Mouse (Mus musculus): Measurements from ENCODE around the gene Plcd4.
"Not testable (repeated sequence)": the region's sequence is repeated elsewhere in the genome, so short reads cannot be mapped to it uniquely, and the experiment has no call there.

Plcd4 gene

DNA sequence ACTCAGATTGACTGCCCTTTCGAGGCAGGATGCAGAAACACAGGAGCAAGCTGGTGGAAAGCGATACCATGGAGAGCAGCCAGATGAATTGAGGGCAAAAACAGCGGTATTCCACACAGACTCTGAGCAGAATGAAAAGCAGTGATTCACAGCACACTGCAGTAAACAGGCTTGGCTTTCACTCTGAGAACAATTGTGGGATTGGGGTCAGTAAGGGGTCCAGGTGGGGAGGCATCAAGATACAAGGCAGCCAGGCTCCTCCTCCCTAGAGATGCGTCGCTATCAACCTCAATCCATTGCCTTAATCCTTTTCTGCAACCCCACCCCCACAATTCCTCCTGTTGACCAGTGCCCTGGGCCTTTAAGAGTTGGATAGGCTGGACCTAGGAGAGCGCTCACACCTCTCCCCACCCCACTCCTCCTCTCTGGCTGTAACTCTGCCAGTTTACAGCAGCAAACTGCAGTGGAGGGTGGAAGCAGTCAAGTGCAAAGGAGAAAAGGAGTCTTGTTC lies at the start of gene Plcd4:
Gene Plcd4, plus strand, starts transcription at position 438 of the 511 bp plus-strand sequence.
- no peak for DNase-seq (ENCODE audit: low spot score)

DNA sequence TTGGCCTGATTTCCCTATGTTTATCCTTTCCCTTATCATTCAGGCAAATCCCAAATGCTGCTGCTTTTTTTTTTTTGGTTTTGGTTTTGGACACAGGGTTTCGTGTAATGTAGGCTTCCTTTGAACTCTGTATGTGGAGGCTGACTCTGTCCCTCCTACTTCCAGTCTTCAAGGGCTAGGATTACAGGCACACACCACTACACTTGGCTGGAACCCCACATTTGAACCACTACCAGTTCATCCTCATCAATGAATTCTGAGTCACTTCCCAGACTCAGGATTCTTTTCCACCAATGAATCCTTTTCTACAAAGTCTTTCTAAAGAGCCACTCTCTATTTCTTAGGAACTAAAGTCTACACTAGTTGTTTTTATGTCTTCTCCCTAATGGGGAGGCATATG lies 41.6 kb upstream of the Plcd4 start:
- no peak for DNase-seq (ENCODE audit: low spot score)

DNA sequence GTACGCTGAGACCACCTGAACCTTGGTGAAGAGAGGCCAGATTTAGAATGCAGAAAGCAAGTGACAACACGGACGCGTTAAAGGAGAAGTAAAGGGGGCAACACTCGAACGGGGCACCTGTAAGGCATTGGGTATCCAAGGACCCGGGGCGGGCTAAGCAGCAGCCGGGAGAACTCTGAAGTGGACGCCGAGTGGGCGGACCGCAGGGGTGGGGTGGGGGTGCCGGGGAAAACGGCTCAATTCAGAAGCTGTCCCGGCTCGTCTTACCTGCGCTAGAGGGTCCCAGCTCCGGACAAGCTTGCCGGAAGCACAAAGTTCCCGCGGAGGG lies 37.3 kb upstream of the Plcd4 start:
- DNase-seq (ENCODE audit: low spot score) = no peak

DNA sequence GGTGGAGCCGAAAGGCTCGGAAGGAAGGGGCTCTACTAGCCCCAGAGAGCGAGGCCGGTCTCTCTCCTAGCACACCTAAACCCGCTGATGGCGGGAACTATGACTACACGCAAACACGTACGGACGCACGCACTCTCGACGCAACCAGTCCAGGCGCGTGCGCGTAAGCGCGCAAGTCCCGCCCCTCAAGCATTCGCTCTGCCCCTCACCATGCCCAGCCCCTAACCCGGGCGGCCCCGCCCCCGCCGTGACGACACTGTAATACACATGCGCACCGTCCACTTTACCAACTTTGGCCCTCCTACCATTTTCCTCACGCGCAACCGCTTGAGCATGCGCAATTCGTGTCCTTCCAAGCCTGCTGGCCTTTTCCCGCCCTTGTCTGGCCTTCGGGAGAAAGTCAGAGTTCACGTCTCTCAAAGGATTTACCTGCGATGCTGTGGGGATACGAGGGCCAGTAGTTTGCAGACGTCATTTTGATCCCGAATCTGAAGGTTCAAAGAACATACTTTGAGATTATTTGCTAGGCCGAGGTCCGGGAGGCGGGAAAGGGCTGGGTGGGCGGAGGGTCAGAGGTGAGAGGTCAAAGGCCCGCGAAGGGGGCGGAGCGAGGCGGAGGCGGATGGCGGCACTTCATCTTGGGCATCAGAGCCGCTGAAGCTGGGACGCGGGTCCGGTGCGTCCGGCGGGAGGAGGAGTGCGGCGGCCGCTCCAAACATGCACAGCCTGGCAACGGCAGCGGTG lies 36.8 kb upstream of the Plcd4 start, which contains the start of gene Cnot9:
Gene Cnot9, plus strand, starts transcription at position 338 of the 744 bp plus-strand sequence.
- peak; percentile 100 for DNase-seq (ENCODE audit: low spot score)

DNA sequence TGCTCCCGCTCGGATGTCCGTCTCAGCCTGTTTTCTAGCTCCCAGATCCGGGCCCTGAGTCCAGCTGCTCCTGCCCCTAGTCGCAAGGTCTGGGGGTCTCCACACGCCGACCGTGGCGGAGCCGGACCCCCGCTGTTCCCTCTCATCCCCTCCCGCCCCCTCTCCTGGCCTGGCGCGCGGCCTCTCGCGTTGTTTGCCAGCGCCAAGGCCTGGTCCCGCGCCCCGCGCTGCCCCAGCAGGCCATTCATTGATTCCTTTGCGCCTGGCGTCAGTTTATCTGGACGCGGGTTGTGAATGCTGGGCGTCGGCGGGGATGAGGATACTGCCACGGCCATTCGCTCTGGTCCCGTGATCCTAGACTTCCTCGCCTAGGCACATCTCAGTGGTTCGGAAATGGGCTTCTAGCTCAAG lies 36.2 kb upstream of the Plcd4 start:
- peak; percentile 58 for DNase-seq (ENCODE audit: low spot score)

DNA sequence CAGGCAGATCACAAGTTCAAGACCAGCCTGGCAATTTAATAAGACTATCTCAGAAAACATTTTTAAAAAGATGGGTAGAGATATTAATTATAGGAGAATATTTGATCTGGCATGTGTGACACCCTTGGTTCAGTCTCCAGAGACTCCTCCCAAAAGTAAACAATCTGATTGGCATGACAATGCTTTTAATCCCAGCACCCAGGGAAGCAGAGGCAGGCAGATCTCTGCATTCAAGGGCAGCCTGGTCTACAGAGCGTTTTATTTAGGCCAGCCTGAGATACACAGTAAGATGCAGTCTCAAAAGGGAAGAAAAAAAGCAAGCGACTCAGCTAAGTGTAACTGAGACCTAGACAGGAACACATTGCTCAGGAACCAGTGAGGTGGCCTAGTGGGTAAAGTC lies 34.9 kb upstream of the Plcd4 start:
- DNase-seq (ENCODE audit: low spot score) = no peak

DNA sequence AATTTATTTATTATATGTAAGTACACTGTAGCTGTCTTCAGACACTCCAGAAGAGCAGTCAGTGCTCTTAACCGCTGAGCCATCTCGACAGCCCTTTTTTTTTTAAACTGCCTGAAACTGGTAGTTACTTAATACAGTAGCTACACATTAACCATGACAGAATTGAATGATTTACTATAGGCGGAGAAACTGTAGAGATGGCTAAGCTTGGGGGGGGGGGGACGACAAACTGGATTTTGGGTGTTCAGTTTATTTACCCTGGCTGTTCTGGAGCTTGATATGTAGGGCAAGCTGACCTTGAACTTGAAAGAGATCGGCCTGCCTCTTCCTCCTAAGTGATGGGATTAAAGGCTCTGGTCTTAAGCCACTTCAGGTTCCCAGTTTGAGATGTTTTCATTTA lies 31.4 kb upstream of the Plcd4 start:
- no peak for DNase-seq (ENCODE audit: low spot score)

DNA sequence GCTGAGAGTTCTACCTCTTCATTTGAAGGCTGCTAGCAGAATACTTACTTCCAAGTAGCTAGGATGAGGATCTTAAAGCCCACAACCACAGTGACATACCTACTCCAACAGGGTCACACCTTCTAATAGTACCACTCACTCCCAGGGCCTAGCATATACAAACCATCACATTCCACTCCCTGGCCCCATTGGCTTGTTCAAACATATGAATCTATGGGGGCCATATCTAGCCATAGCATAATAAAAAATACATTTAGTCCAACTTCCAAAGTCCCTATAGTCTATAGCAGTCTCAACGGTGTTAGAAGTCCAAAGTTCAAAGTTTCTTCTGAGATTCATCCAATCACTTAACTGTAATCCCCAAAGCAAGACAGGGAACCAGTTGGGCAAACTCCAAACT lies 29.7 kb upstream of the Plcd4 start:
- DNase-seq (ENCODE audit: low spot score) = not testable (repeated sequence)

DNA sequence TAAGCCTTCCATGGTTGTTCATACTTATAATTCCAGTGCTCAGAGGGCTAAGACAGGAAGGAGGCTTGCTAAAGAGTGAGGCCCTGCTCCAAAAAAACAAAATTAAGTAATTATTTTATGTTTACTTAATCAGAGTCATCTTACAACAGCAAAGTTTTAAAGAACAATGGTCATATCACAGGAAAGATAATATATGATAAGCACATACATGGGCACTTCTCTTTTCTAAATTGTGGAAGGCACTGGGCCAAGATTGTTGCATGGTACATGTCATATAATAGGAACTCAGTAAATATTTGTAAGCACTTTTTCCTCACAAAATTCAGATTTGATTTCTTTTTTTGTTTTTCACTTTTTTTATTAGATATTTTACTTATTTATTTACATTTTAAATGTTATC lies 22.8 kb upstream of the Plcd4 start:
- no peak for DNase-seq (ENCODE audit: low spot score)

DNA sequence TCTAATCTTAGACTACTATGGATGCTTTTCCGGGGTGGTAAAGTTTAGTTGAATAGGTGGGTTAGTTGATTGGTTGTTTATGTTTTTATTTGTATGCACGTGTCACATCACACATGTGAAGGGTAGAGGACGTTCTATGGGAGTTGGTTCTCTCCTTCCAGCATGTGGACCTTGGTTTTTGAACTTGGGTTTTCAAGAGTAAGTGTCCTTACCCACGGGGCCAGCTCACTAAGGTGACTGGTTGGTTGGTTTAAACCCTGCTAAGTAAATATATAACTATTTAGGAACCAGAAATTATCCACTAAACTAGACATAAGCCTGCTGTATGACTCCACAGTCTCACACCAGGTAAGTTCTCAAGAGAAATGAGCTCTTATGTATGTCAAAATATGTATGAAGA lies 17.9 kb upstream of the Plcd4 start:
- DNase-seq (ENCODE audit: low spot score) = no peak

DNA sequence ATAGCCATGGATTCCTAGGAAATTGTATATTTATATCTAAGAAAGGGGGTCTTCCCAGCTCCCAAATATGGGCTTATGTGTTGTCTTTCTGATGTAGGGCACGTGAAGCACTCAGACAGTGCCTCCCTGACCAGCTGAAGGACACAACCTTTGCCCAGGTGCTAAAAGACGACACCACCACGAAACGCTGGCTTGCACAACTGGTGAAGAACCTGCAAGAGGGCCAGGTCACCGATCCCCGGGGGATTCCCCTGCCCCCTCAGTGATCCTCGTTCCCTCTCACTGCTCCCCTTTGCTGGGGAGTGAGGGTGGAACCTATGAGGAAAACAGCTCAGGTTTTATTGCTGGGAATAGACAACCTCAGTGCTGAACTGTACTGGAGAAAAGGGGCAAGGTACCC lies 14.1 kb upstream of the Plcd4 start:
- no peak for DNase-seq (ENCODE audit: low spot score)

DNA sequence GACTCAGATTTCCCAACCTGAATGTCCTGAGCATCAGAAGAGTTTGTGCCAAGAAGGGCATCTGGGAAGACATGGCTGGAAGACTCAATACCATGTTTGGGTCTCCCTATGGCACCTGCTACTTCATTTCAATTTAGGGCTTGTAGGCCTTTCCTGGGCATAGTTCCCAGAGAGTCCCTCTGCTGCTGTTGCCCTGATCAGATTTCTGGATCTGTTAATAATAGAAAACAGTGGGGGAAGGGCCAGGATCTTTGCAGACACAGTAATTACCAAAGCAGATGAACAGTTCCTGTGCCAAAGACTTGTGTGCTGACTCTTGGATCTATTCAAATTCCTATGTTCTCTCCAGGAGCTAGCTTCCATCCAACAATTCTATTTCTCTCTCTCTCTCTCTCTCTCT lies 4.0 kb upstream of the Plcd4 start:
- no peak for DNase-seq (ENCODE audit: low spot score)

DNA sequence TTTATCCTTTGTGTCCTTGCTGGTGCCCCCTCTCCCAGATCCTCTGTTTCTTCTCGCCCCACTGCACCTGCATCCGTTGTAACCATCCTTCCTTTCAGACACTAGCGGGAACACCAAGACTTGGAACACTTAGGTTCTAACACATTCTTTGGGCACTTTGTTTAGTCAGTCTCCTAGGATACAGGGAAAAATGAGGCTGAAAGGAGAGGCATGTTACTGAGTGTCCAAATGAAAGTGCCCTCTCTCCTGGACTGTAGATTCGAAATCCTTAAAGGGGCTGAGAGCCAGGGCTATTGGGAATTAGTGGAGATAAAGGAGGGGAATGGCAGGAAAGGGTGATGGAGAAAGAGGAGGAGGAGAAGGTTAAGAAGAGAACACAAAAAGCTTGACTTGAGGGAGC lies 1.5 kb downstream of the Plcd4 start, which contains the start of gene Usp37:
Gene Usp37, minus strand, starts transcription at position 101 of the 400 bp plus-strand sequence.
- DNase-seq (ENCODE audit: low spot score) = no peak

DNA sequence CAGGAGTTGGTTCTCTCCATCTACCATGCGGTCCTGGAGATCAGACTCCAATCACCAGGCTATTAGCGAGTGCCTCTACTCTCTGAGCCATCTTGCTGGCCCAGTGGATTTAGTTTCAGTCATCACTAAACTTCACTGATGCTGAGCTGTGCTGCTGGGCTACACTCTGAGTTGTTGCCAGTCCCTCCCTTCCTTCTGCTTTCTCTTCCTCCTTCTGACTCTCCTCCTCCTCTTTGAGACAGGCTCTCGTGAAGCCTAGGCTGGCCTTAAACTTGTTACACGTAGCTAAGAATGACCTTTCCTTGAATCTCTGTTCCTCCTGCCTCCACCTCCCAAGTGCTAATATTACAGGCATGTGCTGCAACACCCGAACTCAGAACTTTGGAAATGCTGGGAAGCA lies 16.4 kb downstream of the Plcd4 start:
- no peak for DNase-seq (ENCODE audit: low spot score)

DNA sequence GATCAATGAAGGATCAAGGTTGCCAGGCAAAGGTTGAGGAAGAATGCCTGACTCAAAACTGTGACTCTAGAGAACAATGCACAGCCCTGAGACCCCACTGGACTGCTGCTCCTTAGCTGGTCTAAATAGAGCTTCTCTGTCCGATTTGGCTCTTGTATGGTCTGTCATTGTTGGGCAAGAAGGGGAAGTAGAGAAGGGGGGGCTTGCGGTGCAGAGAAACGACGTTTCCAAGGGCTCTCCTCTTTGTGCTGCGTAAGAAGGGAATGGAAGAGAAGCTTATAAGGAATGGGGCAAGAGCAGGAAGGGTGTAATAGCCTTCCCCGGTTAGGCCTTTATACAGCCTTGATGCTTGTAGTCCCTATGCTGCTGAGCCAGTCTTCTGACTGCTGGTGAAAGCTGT lies 23.1 kb downstream of the Plcd4 start:
- DNase-seq (ENCODE audit: low spot score) = no peak

DNA sequence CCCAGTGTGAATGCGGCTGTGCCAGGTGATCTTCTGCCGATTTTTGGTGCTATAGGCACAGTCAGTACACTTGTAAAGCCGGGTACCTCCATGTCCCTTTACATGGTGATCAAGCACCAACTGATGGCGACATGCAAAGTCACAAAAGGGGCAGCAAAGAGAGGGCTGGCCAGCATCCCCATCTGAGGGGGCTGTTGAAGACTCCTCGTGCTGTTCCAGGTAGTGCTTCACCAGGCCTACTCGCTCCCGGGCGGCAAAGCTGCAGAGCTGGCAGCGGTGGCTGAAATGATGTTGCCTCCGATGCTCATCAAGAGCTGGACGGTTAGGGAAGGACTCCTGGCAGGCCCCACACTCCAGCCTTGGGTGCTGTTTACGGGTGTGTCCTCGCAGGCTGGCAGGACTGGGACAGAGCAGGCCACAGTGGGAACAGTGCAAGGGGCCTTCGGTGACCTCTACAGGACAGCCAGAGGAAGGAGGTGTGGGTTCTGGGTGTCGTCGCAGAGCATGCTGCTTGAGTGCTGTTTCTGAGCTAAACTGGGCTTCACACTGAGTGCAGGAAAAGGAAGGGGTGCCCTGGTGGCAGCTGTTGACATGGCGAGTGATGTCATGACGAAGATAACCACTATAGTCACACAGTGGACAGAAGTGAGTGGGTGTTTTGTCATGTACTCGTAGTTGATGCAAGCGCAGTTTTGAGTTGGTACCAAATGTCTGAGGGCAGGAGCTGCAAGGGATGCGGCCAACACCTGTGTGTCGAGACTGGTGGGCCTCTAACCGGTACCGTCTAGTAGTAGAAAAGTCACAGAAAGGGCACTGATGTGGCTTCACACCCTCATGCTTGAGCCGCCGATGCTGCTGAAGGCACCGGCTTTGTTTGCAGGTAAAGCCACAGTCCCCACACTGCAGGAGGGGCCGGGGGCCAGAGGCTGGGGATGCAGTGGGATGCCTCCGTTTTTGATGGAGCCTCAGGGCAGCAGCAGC lies 27.3 kb downstream of the Plcd4 start:
- no peak for DNase-seq (ENCODE audit: low spot score)

DNA sequence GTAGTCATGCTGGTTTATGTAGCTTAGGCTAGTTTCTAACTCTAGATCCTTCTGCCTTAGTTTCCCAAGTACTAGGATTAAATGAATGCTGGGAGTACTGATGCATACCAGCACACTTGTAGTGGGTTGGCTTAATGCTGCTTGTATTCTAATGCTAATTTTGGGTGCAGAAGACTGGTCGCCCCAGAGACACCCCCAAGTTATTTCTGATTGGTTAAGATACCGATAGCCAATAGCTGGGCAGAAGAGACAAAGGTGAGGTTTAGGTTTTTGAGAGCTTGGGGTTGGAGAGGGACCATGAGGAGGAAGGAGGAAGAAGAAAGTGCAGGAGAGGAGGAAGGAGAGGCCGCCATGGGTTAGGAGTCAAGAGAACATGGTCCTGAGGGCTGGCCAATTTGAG lies 39.9 kb downstream of the Plcd4 start:
- no peak for DNase-seq (ENCODE audit: low spot score)

DNA sequence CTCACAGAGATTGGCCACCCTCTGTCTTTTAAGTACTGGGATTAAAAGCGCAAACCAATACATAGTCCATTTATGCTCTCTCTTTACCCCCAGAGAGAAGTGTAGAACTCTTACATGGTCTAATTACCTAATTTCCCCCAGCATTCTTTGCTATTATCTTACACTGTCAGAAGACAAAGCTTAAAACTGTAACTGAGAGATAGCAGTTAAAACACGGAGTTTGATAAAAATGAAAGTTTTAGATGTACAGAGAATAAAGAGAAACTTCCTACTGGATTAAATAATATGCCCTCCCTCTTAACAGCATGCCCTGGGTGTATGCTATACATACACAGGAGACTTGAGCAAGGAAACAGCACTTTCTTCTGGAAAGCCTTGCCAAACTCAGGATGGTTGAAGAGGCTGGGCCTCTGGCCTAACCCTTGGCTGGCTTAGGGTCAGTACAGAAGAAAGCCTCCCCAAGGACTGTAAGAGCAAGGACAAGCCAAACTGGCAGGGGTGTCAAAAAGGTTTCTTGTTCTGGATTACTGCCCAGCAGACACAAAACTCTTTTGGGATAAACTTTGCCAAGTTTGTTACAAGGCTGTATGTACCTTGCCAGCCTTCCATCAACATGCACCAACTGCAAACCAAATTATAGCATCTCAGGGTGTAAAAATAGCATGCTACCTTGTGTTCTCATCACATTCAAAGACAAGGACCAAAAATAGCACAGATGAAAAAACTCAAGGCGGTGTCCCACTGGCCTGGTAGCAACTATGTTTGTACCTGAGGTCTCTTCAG lies 42.1 kb downstream of the Plcd4 start:
- DNase-seq (ENCODE audit: low spot score) = no peak

DNA sequence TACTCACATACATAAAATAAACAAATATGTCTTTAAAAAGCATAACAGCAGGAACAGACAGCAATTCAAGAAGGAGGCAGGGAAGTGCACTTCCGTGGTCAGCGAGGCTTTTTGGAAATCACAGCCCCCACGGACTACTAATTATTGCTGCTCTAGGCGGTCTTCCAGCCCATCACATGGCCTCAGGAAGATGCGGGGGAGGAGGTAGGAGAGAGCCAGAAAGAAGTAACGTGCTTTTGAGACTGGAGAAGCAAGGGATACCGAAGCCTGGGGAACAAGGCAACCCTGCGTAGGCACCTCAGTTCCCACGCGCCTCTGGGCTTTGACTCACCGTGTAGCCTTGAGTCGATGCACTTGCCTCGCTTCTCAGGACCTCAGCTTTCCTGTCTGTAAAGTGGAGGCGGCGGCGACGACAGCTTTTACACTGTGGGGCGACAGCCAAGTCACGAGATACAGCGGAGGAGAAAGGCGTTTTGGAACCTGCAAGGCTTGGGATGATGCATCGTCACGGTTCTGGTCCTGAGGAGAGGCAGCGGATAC lies 44.6 kb downstream of the Plcd4 start:
- no peak for DNase-seq (ENCODE audit: low spot score)

DNA sequence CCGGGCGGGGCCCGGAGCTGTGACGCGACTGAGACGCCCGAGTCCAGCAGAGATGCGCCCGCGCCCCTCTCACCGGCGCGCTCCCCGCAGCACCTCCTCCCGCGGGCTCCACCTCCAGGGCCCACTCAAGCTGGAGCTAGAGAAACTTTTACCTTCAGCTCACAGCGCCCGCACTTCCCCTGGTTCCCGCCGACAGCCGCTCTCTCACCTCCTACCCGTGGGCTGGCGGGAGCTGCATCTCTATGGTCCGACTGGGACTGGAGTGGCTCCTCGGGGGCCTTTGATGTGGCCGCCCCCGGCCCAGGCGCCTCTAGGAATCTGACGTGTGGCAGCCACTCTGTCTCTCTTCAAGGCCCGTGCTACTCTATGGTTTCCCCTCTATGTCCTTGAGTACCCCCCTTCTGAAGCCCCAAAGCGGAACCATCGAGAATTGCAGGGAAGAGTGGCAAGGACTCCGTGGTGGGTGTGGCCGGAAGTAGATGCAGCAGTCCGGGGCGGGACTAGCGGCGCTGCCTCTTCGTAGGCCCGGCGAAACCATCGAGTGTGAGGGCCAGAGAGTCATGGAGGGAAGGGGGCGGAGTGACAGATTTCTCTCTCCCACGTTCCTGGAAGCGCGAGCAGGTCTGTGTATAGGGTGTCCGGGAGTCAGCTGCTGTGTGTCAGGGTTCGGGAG lies 45.2 kb downstream of the Plcd4 start, which contains the start of the genes Zfp142 and Bcs1l:
Gene Zfp142, minus strand, starts transcription at position 474 of the 673 bp plus-strand sequence.
Gene Bcs1l, plus strand, starts transcription at position 517 of the 673 bp plus-strand sequence.
- peak; percentile 92 for DNase-seq (ENCODE audit: low spot score)

DNA sequence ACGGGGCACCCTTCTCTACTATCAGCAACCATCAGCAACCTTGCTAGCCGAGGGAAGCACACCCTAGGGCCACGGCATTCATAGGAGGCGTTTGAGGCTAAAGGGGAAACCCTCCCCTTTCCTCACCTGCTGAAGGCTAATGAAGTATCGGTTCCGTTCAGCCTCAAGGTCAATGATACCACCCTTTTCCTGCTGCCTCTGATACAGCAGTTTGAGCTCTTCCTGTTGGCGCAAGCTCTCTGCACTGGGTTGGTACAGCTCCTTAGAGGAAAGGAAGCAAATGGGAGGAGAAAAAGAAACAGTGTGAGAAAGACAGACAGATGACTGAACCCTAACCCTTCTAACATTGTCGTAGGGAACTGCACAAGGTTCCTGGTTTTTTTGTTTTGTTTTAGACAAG lies 51.7 kb downstream of the Plcd4 start:
- no peak for DNase-seq (ENCODE audit: low spot score)

Data from spleen, adult 12 weeks (tissue).